Mouse (Mus musculus) frontal cortex, postnatal 14 days (tissue): Measurements from ENCODE around the gene Ldha.
"Not testable (repeated sequence)": the region's sequence is repeated elsewhere in the genome, so short reads cannot be mapped to it uniquely, and the experiment has no call there.

ENCODE experiments used
- DNase-seq, 2 experiments: peaks; one replicate each; pipeline ENCODE4 v3.0.0; 2022; ENCODE audit warnings: low spot score in 2 of 2

The Ldha gene

GRCm38 (mm10) chr7:46840787-46841525 lies at the start of gene Ldha:
Ldha (plus strand) TSS chr7:46841475.
- DNase-seq, result no peak

DNA sequence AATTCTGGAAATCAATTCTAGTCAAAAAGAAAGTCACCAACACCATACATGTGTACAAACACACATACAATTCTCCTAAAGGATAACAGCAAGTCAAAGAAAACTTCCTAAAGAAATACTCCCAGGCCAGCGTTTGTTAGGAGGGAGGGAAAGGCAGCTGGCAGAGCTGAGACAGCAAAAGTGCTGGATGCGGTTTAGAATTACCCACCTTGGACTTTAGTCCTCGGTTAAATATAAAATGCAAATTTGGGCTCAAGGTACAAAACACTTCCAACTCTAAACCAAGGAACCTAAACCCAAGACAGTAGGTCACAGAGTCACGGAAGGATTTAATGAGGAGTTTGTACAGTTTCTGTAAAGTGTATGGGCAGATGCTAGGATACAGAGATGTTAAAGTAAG lies 47.4 kb upstream of the Ldha start:
- no peak for DNase-seq

DNA sequence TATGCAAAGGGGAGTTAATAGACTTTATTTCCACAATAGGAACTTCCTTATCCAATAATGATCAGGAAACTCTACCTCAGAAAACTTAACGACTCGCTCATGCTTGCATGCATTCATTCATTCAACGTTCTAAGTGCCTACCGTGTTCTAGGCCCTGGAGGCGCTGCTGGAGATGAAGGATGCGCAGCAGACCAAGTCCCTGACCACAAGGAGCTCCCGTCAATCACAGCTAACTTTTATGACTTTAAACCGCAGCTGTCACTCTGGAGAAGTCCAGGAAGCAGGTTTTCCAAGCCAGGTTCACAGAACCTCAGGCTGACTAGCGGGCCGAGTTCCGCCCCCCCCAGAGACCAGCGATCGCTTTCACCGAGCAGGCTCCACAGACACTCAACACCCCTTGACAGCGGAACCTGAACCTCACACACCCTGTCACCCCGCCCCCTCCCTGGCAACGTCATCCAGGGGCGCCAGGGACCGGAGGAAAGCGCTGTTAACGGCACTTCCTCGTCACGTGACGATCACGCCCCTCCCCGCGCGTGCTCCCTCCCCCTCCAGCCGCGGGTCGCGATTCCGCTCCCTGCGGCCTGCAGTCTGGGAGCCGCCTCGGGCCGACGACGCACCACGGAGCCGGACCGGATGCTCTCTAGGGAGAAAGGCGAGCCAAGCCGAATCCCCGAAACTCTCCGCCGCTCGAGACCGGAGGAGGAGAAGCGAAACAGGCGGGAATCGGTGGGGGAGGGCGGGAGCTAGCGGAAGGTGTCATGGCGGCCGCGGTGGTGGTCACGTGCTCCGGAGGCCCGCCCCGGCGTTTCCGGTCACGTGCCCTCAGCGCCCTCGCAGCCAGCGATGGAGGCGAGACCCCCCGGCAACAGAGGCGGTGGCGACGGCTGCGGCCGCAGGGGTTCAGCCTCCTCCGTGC lies 45.7 kb upstream of the Ldha start, which contains the start of the genes Hps5 and Gtf2h1:
Hps5 (minus strand) TSS at position 778 of the 919 bp plus-strand sequence.
Gtf2h1 (plus strand) TSS at position 817 of the 919 bp plus-strand sequence.
- DNase-seq, result peak; percentile 93 to 96

- DNase-seq, result peak in 1 of 2 experiments; percentile 10
Measured at GRCm38 (mm10) chr7:46796206-46796679, 45.0 kb upstream of the Ldha start.

- no peak for DNase-seq
Measured at GRCm38 (mm10) chr7:46796779-46797178, 44.5 kb upstream of the Ldha start.

- DNase-seq, result no peak
Measured at GRCm38 (mm10) chr7:46810325-46810724, 30.9 kb upstream of the Ldha start.

GRCm38 (mm10) chr7:46814012-46814411 lies 27.3 kb upstream of the Ldha start:
- no peak for DNase-seq

GRCm38 (mm10) chr7:46820876-46821632 lies 20.2 kb upstream of the Ldha start:
- not testable (repeated sequence) for DNase-seq

DNA sequence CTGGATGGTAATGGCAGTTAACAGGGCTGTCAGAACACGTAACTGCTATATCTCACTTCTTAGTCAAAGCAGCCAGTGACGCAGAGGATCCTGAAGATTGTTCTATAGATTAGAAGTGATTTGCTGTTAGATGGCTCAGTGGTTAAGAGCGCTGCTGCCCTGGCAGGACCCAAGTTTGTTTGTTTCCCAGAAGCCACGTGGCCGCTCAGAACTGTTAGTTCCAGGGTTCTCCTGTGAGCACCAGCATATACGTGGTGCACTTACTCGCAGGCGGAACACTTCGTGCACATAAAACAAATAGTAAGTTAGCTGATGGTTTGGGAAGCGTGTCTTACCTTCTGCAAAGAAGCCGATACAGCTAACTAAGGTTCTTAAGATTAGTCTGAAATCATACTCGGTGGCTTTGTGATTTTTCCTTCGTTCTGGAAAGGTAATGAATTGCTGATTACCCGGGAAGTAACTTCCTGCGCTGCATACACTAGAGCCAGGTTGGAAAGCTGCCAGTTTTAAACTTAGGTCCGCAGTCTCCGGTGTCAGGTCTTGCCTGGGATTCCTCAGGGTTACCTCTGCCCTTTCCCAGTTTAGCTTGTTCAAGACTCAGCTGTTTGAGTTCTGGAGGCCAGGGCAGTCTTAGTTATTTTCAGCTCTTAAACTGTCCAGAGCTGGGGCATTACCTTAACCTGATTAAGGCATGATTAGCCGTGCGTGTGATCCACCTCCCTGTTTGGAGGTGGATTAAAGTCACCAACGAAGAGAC lies 14.1 kb upstream of the Ldha start:
- no peak for DNase-seq

DNA sequence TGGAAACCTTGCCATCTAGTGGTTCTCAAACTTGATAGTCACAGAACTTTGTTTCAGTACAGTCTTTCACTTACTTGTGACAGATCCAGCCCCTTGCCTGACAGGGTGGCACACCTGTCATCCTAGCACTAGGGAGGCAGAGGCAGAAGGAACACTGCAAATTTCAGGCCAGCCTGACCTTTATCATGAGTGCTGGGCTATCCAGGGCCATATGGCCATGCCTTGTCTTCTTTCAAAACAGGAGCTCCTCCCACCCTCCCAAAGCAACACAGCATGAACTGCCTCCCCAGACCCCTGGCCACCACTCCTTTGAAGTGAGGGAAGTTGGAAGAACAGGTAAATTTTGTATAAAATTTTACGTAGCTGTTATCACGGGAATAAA lies 13.5 kb upstream of the Ldha start:
- no peak for DNase-seq

DNA sequence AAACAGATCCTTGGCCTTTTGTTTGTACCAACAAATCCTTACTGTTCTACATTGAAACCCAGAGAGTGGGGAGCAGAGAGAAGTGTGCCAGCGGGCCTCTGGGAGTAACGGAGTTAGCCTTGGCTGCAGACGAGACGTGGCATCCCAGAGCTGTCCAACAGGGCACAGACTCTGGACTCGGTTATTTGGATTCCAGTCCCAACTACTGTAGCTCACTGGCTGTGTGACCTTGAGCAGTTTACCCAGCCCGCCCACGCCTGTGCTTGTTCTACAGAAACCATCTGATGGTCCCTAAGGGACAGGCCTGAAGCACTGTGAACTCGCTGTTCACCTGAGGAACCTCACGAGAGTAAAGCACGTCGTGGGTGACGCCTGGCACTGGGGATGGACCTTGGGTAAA lies 11.4 kb upstream of the Ldha start:
- no peak for DNase-seq

DNA sequence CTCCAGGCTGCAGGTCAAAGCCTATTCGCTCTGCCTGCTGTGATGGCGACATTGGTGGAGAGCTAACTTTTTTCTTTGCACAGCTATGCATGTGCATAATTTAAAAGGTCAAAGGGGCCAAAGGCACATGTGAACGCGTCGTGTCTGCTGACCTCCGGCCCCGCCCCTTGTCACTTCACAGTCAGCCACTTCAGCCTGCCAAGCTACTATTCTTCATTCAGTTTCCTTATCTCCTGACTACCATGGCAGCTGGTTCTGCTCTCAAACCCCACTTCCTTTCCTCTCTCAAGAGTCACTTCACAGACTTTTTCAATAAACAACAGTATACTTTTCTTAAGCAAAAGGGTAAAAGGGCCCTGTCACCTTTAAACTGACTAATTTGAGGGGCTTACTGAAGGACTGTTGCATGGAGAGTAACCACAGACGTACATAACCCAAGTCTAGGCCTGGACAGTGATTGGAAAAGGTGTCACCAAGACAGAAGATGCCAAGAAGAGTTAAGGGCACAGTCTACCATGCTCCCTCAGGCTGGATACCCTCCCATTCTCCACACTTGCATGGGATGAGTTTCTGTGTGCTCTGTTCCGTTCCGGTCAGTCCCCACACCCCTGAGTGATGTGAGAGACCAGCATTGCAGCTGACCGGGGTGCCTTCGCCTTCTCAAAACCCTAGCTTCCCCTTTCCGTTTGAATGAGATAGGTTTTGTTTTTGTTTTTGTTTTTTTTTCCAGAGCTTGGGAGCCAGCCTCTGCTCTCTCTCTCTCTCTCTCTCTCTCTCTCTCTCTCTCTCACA lies 10.3 kb upstream of the Ldha start:
- DNase-seq, result no peak

DNA sequence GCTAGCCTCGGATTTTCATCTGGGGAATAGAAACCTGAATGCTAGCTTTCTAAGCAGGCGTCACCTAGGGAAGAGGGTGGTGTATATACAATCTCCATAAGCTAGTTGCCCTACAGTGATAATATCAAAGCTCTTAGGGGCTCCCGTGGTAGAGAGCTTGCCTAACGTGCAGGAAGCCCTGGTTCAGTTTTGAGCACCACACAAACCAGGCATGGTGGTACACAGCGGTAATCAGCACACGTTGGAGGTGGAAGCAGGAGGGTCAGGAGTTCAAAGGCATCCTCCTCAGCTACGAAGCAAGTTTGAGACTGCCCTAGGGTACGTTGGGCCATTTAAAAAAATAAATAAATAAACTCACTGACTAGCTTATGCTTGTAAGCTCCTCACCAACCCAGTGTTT lies 9.6 kb upstream of the Ldha start:
- no peak for DNase-seq

- not testable (repeated sequence) for DNase-seq
Measured at GRCm38 (mm10) chr7:46832112-46832810, 9.0 kb upstream of the Ldha start.

GRCm38 (mm10) chr7:46833266-46833665 lies 8.0 kb upstream of the Ldha start:
- no peak for DNase-seq

- DNase-seq, result no peak
Measured at GRCm38 (mm10) chr7:46833670-46834255, 7.5 kb upstream of the Ldha start.

DNA sequence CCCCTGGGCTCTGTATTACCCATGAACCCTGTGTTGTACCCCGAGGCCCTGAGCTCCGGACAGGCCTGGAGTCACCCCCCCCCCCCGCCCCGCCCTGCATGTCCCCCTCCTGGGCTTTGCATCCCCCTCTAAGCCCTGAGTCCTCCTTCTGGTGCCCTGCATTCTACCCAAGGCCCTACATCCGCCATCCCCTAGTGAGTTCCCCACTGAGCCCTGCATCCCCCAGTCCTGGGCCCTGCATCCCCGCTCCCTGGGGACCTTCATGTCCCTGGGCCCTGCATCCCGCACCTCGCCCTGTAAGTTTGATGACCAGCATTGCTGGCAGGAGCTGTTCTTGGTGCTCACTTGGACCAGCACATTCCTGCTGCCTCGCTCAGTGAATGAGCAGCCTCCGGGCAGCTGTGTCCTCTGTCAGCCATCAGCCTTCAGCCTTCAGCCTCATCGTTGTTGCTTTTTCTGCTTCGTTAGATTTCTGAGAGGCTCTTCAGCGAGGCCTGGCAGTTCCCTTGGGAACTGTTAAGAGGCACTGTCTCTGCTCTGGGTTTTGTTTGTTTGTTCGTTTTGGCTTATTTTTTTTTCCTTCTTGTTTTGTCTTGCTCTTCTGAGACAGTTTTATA lies 6.2 kb upstream of the Ldha start:
- no peak for DNase-seq

DNA sequence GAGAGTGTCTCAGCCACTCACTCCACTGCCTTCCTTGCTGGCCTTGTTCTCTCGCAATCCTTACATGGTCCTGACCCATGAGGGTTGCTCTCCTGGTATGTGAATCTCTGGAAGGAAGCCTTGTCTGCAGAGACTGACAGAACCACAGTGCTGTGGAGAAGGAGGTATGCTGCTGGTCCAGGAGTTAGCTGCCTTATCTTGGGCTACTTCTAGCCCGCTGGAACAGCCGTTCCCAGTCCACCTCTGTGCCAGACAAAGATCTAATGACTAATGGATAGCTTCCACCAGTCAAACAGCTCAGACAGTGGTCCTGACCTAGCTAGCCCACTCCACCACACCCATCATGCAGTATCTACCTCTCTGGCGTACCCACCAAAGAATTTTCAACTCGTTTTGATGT lies 4.9 kb upstream of the Ldha start:
- no peak for DNase-seq

DNA sequence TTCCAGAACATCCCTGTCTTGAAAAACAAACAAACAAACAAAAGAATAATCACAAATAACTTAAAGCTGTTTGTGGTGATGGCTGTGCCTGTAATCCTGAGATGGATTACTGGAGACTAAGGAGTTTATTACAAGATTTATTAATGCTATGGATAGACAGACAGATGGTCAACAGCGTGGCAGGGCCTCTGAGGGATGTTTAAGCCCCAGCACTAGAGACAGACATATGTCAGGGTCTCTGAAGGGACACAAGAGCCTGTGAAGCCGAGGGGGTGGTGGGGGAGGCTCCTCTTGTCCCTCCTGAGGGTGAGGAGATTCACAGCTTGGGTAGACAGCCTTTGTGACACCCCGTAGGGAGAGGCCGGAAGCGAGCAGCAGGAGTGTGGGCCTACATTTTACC lies 4.2 kb upstream of the Ldha start:
- no peak for DNase-seq
